Mouse (Mus musculus): ENCODE measurements around the gene Tap2.

The Tap2 gene

GRCm38 (mm10) chr17:34203444-34203843, at the start of gene Tap2:
Gene Tap2 (plus strand): TSS chr17:34203527.
- peak; percentile 41 for DNase-seq (ENCODE audit: low spot score)

GRCm38 (mm10) chr17:34155534-34155933, 47.8 kb upstream of the Tap2 start:
- DNase-seq (ENCODE audit: low spot score): no peak

GRCm38 (mm10) chr17:34164202-34164895, 39.0 kb upstream of the Tap2 start:
- no peak for DNase-seq (ENCODE audit: low spot score)

GRCm38 (mm10) chr17:34165033-34165730, 38.1 kb upstream of the Tap2 start:
- DNase-seq (ENCODE audit: low spot score): no peak

GRCm38 (mm10) chr17:34169279-34169678, 34.0 kb upstream of the Tap2 start:
- no peak for DNase-seq (ENCODE audit: low spot score)

GRCm38 (mm10) chr17:34170487-34170876, 32.8 kb upstream of the Tap2 start:
- no peak for DNase-seq (ENCODE audit: low spot score)

GRCm38 (mm10) chr17:34170877-34171498, 32.3 kb upstream of the Tap2 start:
- peak; percentile 91 for DNase-seq (ENCODE audit: low spot score)

GRCm38 (mm10) chr17:34172528-34172927, 30.8 kb upstream of the Tap2 start:
- no peak for DNase-seq (ENCODE audit: low spot score)

- DNase-seq (ENCODE audit: low spot score): no peak
Observed at GRCm38 (mm10) chr17:34174075-34174474, 29.3 kb upstream of the Tap2 start.

GRCm38 (mm10) chr17:34177179-34177578, 26.1 kb upstream of the Tap2 start:
- DNase-seq (ENCODE audit: low spot score): no peak

GRCm38 (mm10) chr17:34179019-34179418, 24.3 kb upstream of the Tap2 start:
- DNase-seq (ENCODE audit: low spot score): no peak

- no peak for DNase-seq (ENCODE audit: low spot score)
Observed at GRCm38 (mm10) chr17:34179913-34180859, 23.1 kb upstream of the Tap2 start.

- no peak for DNase-seq (ENCODE audit: low spot score)
Observed at GRCm38 (mm10) chr17:34183564-34184219, 19.6 kb upstream of the Tap2 start.

- no peak for DNase-seq (ENCODE audit: low spot score)
Observed at GRCm38 (mm10) chr17:34185526-34185925, 17.8 kb upstream of the Tap2 start.

GRCm38 (mm10) chr17:34186885-34187260, 16.5 kb upstream of the Tap2 start:
- no peak for DNase-seq (ENCODE audit: low spot score)

GRCm38 (mm10) chr17:34187261-34187916, 15.9 kb upstream of the Tap2 start, which contains the start of the genes Tap1 and Psmb9:
Gene Tap1 (plus strand): TSS chr17:34187553.
Gene Psmb9 (minus strand): TSS chr17:34187764.
- DNase-seq (ENCODE audit: low spot score): peak; percentile 99

- no peak for DNase-seq (ENCODE audit: low spot score)
Observed at GRCm38 (mm10) chr17:34188010-34188409, 15.3 kb upstream of the Tap2 start.

GRCm38 (mm10) chr17:34188986-34189385, 14.3 kb upstream of the Tap2 start:
- DNase-seq (ENCODE audit: low spot score): no peak

GRCm38 (mm10) chr17:34192852-34193251, 10.5 kb upstream of the Tap2 start:
- DNase-seq (ENCODE audit: low spot score): no peak

- no peak for DNase-seq (ENCODE audit: low spot score)
Observed at GRCm38 (mm10) chr17:34193468-34193867, 9.9 kb upstream of the Tap2 start.

GRCm38 (mm10) chr17:34194723-34195122, 8.6 kb upstream of the Tap2 start:
- DNase-seq (ENCODE audit: low spot score): no peak
